Mouse (Mus musculus): Measurements from ENCODE around the gene Ric1.
A peak's percentile ranks its signal among the peaks of the same experiment; 100 is the strongest.

Gene Ric1

DNA sequence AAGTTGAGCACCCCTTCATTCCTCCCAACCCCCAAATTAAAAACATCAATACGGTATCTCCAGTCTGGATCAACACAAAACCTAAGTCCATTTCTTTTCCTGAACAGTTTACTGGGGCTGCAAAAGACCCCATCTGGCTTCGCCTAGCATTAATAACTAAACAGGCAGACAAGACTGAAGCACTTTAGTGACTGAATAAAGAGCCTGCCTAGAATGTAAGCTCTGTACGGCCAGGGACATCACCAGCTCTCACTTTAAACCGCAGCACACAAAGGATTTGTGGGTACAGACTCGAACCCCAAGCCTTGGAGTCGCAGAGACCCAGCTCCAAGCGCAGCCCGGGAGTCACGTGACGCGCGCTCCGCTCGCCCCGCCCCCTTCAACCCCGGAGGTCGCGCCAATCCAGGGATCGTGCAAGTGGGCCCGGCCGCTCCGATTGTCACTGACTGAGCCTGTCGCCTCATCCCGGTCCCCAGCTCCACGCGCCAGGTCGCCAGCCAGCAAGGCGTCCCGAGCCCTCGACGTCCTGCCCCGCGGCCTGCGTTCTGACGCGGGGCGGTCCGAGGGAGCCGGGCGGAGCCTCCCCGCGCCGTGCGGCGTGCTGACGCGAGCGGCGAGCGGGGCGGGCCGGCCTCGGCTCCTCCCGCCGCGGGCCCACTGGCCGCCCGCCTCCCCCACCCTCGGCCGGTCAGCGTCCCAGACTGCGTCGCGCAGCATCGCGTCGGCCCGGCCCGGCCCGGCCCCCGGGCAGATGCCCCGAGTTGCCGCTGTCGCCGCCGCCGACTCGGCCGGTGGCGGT, at the start of gene Ric1:
Ric1 (plus strand) TSS at position 646 of the 799 bp plus-strand sequence.
- DNase-seq (ENCODE audit: low spot score): peak; percentile 81

DNA sequence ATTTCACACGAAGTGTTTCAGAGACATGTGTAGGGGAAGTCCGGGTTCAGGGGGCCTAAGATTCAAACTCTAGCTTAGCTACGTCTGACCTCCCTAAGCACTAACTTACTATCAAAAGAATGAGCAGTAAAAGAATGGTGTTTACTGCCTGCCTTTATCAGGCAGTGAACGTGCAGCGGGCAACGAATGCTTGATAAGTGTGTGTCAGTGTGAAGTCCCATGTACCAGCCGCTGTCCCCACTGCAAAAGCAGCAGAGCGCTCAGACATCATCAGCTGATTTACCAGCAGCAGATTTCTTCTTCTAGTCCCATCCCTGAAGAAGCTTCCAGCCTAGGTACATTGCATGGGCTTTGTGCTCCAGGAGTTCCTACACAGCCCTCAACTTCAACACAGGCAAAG, 49.7 kb upstream of the Ric1 start:
- DNase-seq (ENCODE audit: low spot score): no peak

DNA sequence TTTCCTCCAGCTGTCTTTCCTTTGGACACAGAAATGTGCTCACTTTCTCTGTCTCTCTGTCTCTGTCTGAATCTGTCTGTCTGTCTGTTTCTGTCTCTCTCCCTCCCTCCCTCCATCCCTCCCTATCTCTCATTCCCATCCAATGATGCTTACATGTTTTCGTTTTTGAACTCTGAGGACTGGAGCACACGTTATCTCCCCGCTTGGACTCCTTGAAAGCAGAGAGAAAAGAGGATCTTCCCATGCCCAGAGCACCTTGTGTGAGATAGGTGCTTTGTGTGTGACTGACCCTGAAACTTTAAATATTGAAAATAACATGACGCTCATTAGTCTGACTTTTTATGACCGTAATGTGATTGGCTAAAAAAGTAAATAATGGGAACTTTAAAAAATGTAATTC, 49.1 kb upstream of the Ric1 start:
- no peak for DNase-seq (ENCODE audit: low spot score)

DNA sequence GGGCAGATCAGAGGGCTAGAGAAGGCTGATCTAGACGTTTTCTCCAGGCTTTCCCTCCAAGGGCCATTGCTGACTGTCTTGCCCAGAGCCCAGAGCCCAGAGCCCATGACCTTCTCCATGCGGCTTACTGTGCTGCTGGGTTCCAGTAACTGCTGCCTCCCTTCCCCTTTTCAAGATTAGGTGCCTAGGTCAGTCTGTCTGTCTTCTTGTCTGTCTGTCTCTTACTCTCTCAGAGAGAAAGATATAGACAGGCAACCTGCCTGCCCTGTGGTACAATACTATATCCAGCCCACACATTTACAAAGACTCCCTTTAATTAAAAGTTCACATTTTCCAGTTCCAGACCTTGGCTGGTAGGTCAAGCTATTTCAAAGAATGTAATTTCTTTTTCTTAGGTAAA, 47.3 kb upstream of the Ric1 start:
- DNase-seq (ENCODE audit: low spot score): no peak

DNA sequence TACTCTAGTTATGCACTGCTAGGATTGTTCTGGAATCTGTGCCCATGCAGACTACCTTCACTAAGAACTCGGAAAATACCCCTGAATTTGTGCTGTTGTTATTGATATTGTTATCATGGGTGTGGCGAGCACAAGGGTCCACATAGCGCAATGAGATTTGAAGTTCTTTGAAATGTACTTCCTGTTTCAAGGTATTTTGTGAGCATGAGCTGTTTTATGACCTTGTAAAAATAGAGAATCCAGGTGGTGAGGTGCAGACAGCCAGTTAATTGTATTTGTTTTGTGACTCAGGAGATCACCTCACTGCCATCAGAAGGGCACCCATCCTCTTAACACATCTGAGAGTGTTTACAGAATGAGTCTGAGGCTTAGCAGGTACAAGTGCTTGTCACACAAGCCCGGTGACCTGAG, 46.9 kb upstream of the Ric1 start:
- DNase-seq (ENCODE audit: low spot score): no peak

DNA sequence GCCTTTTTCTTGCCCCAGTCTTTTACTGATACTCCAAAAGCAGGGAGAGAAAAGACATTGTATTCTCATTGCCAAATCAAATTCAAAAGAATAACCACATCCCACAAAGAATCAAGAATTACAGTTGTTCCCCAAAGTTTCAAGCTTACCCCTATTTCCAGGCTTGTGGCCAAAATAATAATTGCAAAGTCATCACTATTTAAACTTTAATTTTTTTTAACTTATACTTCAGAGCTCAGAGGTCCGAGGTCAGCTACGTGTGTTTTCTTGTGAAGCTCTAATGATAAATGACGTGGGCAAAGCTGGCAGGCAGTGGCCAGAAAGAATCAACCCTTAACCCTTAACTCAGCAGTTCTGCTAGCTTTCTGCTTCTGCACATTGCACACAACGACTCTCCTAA, 43.5 kb upstream of the Ric1 start:
- DNase-seq (ENCODE audit: low spot score): no peak

DNA sequence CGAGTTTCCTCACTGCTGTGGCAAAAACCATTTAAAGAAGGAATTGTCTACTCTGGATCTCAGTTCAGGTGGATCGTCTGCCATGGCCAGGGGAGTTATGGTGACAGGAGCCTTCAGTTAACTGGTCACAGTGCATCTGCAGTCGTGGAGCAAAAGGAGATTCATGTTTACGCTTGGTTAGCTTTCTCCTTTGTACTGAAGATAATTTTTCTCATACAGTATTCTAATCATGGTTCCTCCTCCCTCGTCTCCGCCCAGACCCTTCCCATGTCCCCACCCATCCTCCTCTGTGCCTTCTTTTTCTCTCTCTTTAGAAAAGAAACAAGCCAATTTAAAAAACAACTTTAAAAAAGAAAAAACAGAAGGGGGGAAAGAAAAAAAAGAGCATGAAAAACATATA, 40.5 kb upstream of the Ric1 start:
- no peak for DNase-seq (ENCODE audit: low spot score)

DNA sequence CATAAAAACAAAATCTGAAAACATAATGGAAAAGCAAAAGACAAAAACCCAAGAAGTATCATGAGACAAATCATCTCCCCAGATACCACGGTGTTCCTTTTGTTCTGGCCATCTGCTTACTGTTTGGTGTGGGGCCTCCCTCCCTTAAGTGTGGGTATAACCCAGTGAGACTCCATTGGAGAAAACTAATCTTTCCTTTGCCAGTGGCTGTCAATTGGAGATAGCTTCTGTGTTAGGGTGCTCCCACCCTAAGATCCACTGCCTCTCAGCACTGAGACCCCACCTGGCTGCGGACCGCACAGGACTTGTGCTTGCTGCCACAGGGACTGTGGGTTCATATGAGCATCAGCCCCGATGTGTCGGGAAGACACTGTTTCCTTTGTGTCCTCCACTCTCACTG, 39.9 kb upstream of the Ric1 start:
- no peak for DNase-seq (ENCODE audit: low spot score)

DNA sequence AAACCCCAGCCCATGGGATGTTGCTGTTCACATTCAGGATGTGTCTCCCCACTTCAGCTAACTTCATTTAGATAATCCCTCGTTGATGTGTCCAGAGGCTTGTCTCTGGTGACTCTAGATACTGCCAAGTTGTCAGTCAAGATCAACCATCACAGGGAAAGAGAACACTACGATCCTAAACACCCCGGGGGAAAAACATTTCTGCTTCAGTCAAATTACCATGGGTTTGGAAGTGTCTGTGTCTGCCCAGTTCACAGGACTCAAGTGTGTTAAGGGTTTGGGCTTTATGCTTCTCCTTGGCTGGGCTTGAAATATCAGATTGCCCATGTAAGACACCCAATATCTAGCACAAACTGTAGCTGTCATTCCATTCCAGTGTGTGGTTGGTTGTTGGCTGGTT, 39.4 kb upstream of the Ric1 start:
- DNase-seq (ENCODE audit: low spot score): no peak

DNA sequence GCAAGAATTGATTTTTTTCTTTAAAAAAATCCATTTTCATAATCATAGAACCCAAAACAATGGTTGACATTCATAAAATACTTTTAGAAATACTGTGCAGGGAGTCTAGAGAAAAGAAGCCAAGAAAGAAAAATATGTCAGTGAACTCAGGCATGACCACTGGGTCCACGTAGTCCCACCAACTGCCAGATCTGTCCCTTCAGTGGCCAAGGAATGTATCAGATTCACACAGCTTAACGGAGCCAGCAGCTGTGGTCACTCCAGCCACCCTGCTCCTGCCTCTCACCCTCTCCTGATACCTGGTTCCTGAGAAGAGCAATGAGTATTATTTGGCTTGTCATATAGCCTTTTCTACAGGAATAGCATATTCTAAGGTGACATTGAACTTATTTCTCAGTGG, 38.7 kb upstream of the Ric1 start:
- DNase-seq (ENCODE audit: low spot score): no peak

DNA sequence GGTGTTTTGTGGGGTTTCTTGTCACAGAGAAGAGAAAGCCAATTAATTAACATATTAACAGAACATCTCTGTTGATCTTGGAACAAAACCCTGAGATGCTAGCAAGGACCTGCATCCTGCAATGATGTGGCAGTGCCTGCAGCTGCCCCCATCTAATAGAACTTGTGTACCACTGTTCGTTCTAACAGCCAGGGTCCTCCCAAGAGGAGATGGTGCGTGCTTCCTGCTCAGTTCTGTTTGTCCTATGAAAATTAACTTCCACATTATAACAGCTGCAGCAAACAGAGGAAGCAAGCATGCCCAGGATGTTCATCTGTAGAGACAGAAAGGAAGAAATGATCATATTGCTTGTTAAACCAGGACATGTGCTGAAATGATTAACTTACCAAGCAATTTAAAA, 37.5 kb upstream of the Ric1 start:
- no peak for DNase-seq (ENCODE audit: low spot score)

DNA sequence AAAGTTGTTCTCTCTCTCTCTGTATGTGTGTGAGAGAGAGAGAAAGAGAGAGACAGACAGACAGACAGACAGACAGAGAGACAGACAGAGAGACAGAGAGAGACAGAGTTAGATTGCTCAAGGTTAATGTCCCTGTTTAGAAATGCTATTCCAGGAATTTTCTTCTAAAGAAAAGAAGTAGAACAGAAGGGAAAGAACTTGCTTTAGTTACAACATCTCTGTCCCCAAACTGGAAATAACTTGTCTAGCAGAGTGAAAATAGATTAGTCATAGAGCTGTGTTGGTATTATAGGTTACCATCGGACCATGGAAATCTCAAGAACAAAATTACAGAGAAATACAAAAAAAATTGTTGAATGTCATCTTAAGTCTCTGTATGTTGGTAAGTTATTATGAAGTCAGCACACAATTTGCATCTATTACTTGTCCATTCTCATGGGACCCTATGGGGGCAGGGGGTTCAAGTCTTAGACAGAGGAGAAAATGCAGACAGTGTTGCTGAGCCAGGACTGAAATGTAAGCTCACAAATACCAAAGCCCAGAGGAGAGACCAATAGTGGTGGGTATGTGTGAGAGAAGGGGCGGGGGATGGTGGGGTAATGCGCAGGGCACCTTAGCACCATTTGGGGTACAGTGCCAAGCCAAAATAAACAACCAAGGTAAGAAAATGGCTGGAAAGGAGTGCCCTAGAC, 36.7 kb upstream of the Ric1 start:
- DNase-seq (ENCODE audit: low spot score): no peak

DNA sequence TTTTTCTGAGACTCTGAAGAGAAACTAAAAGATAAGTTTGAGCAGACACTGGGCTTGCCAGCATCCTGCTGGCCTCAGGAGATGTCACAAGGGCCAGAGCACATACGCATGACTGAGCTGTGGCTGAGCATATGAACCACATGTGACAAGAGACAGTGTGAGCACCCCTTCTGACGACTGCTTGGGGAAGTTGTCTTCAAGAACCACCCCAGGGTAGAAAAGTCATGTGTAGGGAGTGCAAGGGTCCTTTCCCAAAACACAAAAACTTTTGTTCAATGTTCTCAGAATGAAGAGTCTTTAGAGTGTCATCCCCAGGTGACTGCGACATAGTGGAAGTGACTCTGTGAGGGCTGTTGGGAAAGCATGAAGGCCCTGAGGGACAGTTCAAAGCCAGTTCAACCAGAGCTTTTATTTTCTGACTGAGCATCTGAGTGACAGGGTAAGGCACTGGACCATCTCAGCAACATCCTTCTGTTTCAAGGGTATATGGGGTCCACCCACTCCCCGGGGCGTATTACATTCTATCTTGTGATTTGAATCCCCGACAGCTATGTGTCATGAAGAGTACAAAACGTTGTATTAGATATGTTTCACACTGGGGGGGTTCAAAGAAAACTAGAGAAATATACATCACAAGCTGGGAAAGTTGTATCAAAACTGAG, 35.4 kb upstream of the Ric1 start:
- no peak for DNase-seq (ENCODE audit: low spot score)

DNA sequence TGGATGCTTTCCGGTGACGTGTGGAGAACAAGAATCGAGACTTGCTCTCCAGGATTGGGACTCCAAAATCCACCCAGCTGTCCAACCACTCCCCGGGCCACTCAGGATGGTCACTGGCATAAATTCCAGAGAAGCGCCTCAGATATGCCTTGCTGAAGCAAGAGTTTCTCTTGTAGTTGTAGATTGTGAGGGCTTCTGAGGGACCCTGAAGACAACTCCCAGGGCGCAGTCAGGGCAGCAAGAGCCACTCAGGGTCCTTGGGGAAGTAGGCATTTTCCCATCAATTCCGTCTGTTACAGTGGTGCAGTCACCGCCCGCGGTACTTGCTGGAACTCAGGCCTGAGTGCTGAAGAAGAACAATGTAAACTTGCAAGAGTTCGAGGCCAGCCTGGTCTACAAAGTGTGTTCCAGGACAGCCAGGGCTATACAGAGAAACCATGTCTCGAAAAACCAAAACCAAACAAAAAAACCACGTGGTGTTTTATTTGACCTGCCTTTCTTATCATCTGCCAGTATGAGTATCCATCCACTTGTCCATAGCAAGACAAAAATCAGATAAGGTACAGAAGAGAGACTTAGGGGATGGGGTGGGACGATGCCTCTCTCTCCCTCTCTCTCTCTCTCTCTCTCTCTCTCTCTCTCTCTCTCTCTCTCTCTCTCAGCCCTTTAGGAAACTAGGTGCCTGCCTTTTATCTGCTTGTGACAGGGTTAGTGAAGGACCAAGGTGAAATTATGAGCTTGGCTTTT, 34.6 kb upstream of the Ric1 start:
- no peak for DNase-seq (ENCODE audit: low spot score)

DNA sequence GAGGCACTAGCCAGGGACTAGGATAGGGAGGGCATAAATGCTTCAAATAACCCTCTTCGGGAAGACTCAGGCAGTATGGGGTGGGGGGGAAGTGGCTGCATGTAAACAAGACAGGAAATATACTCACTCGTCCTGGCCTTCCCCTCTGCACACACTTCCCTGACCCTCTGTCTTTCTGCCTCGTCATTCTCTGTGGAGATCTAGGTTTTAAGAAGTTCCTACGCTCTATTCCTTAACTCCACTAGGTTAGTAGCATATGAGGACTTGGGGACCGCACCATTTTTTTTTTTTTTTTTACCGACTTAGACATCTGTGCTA, 34.0 kb upstream of the Ric1 start:
- DNase-seq (ENCODE audit: low spot score): no peak

DNA sequence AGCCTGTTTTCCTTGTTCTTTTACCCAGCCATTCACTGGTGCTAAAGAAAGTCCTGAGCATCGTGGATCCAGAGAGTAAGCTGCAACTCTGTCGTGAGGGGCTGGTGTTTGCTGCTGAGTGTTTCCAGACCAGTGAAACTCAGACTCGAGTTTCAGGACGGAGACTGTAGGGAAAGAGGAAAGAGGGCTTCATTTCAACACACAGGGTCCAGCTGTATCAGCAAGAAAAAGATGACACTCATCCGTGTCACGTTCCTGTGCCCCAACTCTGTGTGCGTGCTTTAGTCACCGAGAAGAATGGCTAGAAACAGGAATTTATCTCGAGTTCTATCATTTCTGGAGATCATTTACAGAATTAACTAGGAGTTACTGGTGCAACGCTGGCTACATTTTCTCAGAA, 33.7 kb upstream of the Ric1 start:
- no peak for DNase-seq (ENCODE audit: low spot score)

DNA sequence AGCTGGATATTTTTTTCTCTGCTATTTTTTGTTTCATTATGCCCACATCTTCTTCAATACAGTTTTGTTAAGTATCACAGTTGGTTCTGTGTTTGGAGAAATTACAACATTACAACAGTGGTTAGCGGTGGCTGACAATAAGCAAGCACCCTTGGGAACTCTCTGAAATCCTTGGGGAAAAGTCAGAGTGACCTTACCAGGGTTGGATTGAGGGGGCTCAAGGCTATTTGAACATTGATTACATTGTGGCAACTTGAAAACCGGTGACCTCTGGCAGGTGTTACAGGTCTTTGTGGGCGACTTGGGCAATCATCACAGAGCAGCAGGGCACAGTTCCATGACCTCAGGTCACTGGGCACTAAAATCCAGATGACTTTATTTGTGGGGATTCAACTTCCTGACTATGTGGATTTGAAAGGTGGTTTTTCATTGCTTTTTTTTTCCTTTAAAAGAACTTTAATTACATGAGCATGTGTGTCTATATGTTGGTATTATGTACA, 32.2 kb upstream of the Ric1 start:
- DNase-seq (ENCODE audit: low spot score): no peak

DNA sequence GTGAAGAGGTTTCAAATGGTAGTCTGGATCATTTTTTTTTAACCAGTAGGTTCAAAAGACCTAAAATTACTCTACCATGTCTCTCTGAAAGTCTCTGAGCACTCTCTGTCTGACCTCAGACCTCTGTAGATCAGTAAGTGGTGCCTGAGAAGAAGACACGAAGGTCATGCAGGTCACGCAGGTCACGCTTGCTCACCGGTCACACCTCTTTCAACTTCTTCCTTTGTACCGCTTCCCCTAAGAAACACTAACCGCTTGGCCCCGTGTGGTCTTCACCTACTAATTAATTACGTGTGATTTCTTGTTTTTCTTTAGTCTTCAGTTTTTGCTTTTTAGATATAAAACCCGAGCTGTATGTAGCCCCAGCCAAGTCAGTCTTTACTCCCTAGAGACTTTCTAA, 30.6 kb upstream of the Ric1 start:
- DNase-seq (ENCODE audit: low spot score): no peak

DNA sequence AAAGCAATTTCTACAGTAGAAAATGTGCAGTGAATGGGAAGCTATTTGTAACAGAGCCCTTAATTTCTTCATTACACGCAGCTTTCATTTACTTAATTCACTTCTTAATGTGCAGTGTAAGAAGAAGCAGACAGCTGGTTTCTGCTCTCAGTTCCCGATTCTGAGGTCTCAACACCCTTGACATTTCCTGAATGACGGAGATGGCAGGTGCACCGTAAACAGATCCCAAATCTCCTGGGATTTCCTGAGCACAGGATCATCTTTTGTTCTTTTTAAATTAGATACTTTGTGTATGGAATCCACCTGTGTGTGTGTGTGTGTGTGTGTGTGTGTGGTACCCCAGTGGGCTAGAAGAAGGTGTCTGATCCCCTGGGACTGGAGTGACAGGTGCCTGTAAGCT, 27.6 kb upstream of the Ric1 start:
- DNase-seq (ENCODE audit: low spot score): no peak

DNA sequence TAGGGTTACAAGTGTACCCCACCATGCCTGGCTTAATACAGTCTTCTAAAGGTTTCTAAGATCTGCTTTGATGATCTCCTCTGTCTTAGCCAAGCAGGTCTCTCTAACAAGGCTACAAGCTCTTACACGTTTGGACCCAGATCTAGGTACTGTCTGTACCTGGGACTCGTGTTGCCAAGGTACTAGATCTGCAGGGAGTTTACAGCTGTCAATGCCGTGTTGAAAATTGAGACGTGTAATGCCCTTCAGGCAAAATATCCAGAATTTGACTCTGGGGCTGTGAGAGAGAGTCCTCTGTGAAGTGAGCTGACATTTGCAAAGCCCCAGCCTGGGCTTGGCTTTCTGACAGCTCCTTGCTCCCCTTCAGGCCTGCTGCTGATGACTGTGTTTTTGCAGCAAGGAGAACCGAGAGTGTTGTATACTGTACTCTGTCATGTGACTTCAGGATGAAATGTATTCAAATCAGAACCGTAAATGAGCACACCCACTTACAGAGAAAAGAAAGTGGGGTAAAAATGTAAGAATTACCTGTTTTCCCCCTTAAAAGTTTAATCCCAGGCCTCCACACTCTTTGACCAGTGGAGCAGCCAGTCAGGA, 26.0 kb upstream of the Ric1 start:
- DNase-seq (ENCODE audit: low spot score): no peak

DNA sequence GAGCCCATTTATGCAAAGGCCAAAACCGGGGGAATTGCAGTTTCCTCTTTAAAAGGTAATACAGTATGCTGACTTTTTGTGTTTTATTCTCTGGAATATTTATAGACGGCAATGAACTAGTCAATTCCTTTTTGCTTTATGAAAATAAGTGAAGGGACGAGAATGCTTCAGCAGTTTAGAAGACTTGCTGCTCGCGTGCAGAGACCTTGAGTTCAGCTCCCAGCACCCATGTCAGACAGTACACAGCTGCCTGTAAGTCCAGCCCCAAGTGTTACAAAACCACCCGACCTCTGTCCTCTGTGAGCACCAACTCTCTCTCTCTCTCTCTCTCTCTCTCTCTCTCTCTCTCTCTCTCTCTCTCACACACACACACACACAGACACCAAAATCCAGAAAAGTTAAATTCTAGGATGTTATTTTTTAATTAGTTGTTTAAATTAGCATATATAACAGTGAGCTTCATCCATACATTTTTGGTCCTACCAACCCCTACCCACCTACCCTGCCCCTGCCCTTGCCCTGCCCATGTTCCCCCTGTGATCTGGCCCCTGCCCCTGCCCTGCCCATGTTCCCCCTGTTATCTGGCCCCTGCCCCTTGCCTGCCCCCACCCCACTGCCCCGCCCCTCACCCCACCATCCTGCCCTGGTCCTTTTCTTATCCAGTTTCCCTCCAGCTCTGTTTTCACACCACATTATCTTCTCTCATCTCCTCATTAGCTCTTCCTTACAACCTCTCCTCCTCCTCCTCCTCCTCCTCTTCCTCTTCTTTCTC, 25.1 kb upstream of the Ric1 start:
- DNase-seq (ENCODE audit: low spot score): no peak
